Mouse (Mus musculus): ENCODE measurements around the gene Daam1.

Daam1 gene

GRCm38 (mm10) chr12:71996920-71997319 lies 166.0 kb downstream of the Daam1 start:
- in situ Hi-C loops (cut with MboI, MseI), result no loop called here

DNA sequence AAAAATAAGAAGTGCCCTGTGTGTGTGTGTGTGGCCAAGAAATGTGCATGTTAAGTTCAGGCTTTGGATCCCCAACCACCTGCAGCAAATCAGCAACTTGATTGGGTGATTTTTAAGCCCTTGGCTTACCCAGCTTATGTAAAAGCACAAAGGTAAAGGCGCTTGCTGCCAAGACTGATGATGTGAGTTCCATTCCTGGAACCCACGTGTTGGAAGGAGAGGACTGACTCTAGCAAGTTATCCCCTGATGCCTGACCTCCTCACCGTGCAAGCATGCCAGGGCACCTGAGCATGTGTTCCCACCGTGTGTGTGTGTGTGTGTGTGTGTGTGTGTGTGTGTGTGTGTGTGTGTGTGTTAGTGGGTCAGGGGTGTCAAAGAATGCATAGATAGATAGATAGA lies 166.5 kb downstream of the Daam1 start:
- in situ Hi-C loops (cut with MboI, MseI), result no loop called here

GRCm38 (mm10) chr12:71998653-71999052 lies 167.8 kb downstream of the Daam1 start:
- in situ Hi-C loops (cut with MboI, MseI), result no loop called here

GRCm38 (mm10) chr12:71999671-72000070 lies 168.8 kb downstream of the Daam1 start:
- in situ Hi-C loops (cut with MboI, MseI), result no loop called here

DNA sequence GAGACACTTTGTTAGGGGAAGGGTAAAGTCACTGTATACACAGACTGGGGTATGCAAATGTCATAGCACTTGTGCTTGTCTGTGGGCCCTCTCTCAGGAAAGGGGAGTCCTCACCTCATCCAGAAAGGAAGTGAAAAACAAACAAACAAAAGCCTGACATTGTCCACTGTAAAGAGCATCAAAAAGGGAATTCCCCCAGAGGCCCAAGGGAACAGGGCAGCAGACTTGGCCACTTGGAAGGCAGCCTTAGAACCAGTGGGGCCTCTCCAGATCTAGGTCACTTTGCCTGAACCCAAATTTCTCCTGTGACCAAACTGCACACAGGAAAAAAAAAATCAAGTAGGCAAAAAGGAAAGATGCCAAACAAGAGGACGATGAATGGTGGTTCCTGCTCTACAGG lies 170.9 kb downstream of the Daam1 start:
- in situ Hi-C loops (cut with MboI, MseI), result no loop called here

- in situ Hi-C loops (cut with MboI, MseI), result no loop called here
Measured at GRCm38 (mm10) chr12:72005307-72005706, 174.4 kb downstream of the Daam1 start.

DNA sequence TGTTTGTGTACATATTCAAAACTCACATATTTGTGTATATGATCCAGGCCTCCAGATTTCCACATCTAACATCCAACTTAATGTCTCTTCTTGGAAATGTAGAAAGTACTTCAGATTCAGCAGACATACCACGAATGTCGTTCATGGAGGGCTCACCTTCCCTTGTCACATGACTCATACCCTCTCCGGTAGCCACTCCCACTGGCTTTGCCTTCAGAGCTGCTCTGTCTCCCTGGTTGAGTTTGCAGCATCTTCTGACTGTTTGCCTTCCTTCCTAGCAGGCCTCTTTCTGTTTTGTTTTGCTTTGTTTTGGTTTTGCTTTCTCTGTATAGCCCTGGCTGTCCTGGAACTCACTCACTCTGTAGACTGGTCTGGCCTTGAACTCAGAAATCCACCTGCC lies 176.8 kb downstream of the Daam1 start:
- in situ Hi-C loops (cut with MboI, MseI), result no loop called here

- in situ Hi-C loops (cut with MboI, MseI), result no loop called here
Measured at GRCm38 (mm10) chr12:72009051-72009902, 178.4 kb downstream of the Daam1 start.

DNA sequence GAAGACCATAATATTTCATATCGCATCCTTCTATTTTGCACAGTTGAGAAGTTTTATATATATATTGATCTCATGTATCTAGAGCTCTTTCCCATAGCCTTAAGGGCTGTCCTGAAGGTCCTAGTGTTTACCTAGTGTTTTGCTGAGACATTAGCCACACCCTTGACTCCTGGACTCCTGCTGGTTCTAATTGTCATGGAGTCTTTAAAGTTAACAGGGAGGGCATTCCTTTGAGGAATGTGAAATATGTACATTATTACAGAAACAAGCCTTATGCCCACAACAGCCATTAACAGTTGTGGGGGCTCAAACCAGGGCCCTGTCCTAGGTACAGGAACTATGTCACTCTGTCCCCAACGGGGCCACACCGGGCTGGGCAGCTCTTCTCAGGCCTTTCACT lies 180.5 kb downstream of the Daam1 start:
- in situ Hi-C loops (cut with MboI, MseI), result no loop called here

DNA sequence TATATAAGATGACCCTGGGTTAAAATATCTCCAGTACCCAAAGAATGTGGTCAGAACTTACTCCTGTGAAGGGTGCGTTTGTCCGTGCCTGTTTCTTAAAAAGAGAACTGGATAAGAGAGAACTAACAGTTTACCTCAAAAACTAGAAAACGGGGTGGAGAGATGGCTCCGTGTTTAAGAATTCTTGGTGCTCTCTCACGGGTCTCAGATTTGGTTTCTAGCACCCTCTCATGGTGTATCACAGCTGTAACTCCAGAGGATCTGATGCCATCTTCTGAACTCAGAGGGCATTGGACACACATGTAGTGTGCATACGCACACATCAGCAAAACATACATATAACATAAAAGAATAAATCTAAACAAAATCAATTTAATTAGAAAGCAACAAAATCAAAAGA lies 181.2 kb downstream of the Daam1 start:
- in situ Hi-C loops (cut with MboI, MseI), result no loop called here

- in situ Hi-C loops (cut with MboI, MseI), result no loop called here
Measured at GRCm38 (mm10) chr12:72013711-72014354, 183.0 kb downstream of the Daam1 start.

GRCm38 (mm10) chr12:72014355-72014776 lies 183.5 kb downstream of the Daam1 start:
- in situ Hi-C loops (cut with MboI, MseI), result no loop called here

DNA sequence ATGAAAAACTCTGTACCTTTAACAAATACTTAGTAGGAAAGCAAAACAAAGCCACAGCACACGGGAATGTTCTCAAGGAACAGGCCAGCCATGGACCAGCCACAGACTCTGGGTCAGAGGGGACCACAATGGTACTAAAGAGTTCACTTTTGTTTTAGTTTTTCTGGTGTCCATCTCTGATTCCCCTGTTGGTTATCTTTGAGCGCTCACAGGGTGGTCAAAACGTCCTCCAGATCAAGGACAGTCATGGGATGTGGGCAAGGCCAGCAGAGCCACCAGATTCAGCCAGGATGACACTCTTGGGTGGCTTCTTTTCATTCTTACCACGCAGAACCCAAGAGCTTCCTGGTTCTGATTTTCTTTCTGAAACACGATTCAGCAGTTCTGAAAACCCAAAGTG lies 184.4 kb downstream of the Daam1 start:
- in situ Hi-C loops (cut with MboI, MseI), result no loop called here

GRCm38 (mm10) chr12:72020285-72020684 lies 189.4 kb downstream of the Daam1 start:
- in situ Hi-C loops (cut with MboI, MseI), result no loop called here

- in situ Hi-C loops (cut with MboI, MseI), result no loop called here
Measured at GRCm38 (mm10) chr12:72021543-72021942, 190.7 kb downstream of the Daam1 start.

- in situ Hi-C loops (cut with MboI, MseI), result no loop called here
Measured at GRCm38 (mm10) chr12:72022790-72023189, 191.9 kb downstream of the Daam1 start.

DNA sequence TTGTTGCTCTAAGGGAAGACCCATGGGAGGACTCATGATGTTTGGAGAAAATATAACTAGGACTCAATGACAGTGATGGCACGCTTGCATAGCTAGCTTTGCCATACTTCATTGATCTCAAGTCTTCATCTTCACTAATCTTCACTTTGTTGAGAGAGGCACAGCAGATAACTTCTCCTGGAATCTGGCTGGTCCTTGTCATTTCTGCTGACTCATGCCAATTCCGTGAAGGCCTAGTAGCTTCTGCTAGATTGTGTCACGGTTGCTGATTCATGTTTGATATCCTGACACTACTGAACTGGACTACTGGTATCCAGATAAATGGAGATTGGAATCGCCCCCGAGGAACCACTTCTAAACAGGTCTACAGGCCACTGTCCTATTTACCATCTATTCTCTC lies 192.7 kb downstream of the Daam1 start:
- in situ Hi-C loops (cut with MboI, MseI), result no loop called here

DNA sequence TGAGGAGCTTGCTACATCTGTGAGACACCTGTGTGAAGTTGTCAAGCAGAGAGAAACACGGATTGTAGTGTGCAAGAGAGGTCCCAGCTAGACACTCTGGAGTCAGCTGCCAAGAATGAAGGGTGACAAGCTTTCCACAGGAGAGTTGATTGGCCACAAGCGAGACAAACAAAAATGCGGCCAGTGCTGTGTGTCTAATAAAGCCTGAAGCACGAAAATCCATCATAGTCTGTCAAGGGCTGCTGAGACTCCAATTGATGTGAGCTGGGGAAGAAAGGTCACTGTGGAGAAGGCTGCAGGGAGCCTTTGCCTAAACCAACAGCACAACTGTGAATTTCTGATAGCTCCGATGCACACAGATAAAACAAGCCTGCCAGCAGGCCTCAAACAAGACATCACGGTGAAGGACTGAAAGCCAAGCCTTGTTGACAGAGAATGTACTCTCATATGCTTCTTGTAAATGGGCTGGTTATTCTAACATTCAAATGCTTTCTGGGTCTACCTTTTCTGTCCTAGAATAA lies 194.5 kb downstream of the Daam1 start:
- in situ Hi-C loops (cut with MboI, MseI), result no loop called here

- in situ Hi-C loops (cut with MboI, MseI), result no loop called here
Measured at GRCm38 (mm10) chr12:72031171-72031570, 200.3 kb downstream of the Daam1 start.

DNA sequence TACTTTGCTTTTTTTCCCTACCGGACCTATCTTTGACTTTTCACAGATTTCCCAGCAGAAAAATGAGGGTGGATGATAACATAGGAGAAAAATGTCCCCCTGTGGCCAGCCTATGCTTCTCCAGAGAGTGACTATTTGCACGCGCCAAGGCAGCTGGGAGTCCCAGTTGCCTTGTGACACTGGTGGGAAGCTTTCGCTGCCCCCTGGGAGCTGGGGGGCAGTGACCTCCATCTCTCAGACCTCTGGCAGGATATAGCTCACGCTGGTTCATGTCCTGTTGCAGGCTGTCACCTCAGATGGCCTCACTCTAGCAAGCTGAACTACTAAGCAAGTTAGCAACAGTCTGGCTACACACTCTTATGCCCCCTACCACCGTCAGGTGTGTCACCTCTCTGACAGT lies 200.9 kb downstream of the Daam1 start:
- in situ Hi-C loops (cut with MboI, MseI), result no loop called here

- in situ Hi-C loops (cut with MboI, MseI), result no loop called here
Measured at GRCm38 (mm10) chr12:72036097-72036661, 205.3 kb downstream of the Daam1 start.

DNA sequence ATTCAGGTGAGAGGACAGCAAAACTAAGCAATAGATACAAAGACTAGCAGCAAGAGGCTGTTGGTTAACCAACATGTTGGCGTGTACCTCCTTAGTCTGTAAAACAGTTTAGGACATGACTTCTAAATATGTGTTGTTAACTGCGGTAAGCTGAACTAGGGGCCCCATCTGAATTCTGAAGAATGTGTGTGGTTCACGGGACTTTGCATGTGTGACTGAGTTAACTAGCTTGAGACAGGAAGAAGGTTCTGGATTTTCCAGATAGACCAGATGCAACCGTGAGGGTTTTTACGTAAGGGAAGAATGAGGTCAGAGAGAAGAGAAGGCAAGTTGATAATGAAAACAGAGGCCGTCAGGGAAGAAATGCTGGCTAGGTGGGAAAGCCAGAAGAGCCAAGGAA lies 206.2 kb downstream of the Daam1 start:
- in situ Hi-C loops (cut with MboI, MseI), result no loop called here

DNA sequence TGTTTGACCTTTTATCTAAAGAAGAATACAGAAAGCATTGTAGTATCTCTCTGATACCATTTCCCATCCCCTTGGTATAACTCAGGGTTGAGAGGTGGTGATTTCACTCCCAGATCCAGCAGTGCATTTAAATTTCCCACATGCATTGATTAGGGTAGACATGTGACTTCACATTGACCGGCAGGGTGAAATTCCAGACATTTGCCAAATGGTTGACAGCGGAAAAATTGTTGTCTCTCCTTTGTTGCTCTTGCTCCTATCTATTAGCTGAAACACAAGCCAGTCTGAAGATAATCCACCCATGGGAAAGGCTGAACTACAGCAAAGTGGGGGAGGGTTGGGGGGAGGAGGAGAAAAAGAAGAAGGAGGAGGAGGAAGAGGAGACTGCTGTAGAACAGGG lies 208.0 kb downstream of the Daam1 start:
- in situ Hi-C loops (cut with MboI, MseI), result no loop called here

Data from T-helper 1 cell (primary cell).